Mouse (Mus musculus) CD4-positive, CD25-positive, alpha-beta regulatory T cell, adult 2 months (primary cell): Measurements from ENCODE around the gene Olfr933.

Source experiments
- DNase-seq: peaks from one replicate; pipeline ENCODE4 v3.0.0-alpha.2; 2012; ENCODE audit warnings: low read depth, low spot score

The Olfr933 gene

DNA sequence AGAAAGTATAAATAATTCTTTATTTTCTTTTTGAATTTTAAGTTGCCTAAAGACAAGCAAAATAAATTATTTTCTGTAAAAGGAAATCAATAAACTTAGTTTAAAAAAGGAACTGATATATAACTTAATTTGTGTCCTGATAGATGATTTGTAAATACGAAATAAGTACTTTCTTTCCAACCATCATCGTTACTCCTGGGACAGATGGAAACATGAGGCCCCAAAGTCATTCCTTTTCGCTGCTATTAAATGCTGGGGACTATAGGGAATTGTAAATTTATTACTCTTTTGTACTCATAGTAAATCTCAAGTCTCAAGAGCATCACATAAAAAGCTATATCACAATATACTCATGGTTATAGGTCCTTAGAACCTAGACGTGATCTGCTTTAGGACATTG is at the start of gene Olfr933:
Olfr933 (plus strand) TSS at position 301 of the 400 bp plus-strand sequence.
- DNase-seq = no peak

- DNase-seq = no peak
Measured at GRCm38 (mm10) chr9:38929509-38929908, 42.6 kb upstream of the Olfr933 start, which contains the start of gene Olfr930. Gene Olfr930 (plus strand): TSS chr9:38929809.

GRCm38 (mm10) chr9:38953401-38954123 is 18.6 kb upstream of the Olfr933 start:
- DNase-seq = no peak

DNA sequence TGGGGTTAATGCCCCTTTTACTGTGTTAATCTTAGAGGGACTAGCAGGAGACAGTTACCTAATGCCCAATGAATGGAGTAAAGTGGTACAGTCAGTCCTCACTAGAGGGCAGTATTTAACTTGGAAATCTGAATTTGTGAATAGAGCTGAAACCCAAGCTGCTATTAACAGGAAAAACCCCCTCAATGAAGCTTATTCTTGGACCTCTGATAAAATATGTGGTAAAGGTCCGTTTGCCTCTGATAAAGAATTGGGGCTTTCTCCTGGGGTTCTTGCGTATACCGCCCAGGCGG is 18.0 kb upstream of the Olfr933 start:
- no peak for DNase-seq

DNA sequence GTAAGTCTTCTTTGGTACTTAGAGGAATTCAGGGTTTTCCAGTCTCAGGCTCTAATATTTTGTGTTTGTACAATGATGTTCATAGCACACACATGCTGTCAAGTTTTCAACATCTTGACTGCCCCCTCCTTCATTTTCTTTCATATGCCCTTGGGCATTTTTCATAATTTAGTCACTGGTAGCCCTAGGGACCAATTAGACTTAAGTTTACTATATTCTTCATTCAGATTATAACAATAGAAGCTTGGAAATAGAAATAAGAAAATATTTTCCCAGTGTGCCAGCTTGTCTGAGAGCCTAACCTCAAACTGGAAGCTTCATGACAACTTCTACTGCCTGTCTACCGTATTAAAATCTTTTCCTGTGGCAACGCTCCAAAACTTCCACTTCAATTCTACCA is 16.1 kb downstream of the Olfr933 start, which contains the start of gene Olfr934:
Olfr934 (minus strand) TSS at position 101 of the 400 bp plus-strand sequence.
- no peak for DNase-seq

- DNase-seq = no peak
Measured at GRCm38 (mm10) chr9:38999583-38999982, 27.5 kb downstream of the Olfr933 start, which contains the start of gene Olfr935. Gene Olfr935 (minus strand): TSS chr9:38999683.

DNA sequence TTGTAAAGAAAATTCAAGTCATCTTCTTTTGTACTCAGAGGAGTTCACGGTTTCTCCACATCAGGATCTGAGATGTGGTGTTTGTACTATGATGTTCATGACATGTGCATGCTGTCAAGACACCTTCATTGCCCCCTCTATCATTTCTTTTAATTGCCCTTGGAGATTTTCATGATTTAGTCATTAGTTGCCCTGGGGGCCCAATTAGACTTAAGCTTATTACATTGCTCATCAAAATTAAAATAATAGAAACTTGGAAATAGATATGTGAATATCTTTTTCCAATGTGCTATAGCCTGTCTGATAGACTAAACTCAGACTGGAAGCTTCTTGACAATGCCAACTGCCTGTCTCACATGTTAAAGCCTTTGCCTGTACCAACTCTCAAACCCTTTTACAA is 51.2 kb downstream of the Olfr933 start, which contains the start of gene Olfr146:
Olfr146 (minus strand) TSS at position 101 of the 400 bp plus-strand sequence.
- DNase-seq = no peak
